Mouse (Mus musculus) olfactory bulb, adult 2 months (tissue): ENCODE measurements at regions not wholly inside any gene's neighbourhood (a gene's known extent, or its start where the extent isn't known, plus 50 kb on each side); places are given as distances from the start of the nearest gene placed in this dataset.
"Not testable (repeated sequence)": the region's sequence is repeated elsewhere in the genome, so short reads cannot be mapped to it uniquely, and the experiment has no call there.

Source experiments
- H3K27ac ChIP-seq: fragments of 200-500 bp; 2 replicates; pipeline ENCODE4 v1.5.1; 2012; ENCODE audit warnings: low read depth, low read length; ENCODE audit not compliant: insufficient read depth
- H3K4me1 ChIP-seq: fragments of 200-500 bp; 2 replicates; pipeline ENCODE4 v1.6.1; 2012; ENCODE audit warnings: low read length; ENCODE audit not compliant: control insufficient read depth, insufficient read depth
- H3K4me3 ChIP-seq: fragments of 200-500 bp; 2 replicates; pipeline ENCODE4 v1.5.1; 2012; ENCODE audit warnings: mild to moderate bottlenecking, low read depth, low read length, moderate library complexity; ENCODE audit not compliant: insufficient read depth
- CTCF ChIP-seq: fragments of 200-500 bp; IDR thresholded peaks from 2 replicates; pipeline ENCODE4 v1.5.1; 2012; ENCODE audit warnings: low read depth, mild to moderate bottlenecking, low read length, moderate library complexity; ENCODE audit not compliant: insufficient read depth
- POLR2A ChIP-seq: fragments of 200-500 bp; IDR thresholded peaks from 2 replicates; pipeline ENCODE4 v1.6.1; 2012; ENCODE audit warnings: mild to moderate bottlenecking, low read depth, low read length, moderate library complexity; ENCODE audit not compliant: insufficient read depth
- WGBS: fragments of 180-500 bp; shearing (Covaris S2); methylation state at CpG from one replicate; pipeline ENCODE4 v1.1.7; 2018; 5-methylcytosine and 5-hydroxymethylcytosine counted together

GRCm38 (mm10) chr8:8847579-8847978 lies 157.3 kb upstream of the Arglu1 start:
- TF ChIP-seq CTCF = no peak
- Histone ChIP-seq H3K4me3 (no peak overlapping the region), H3K4me1 (no peaks in the 10 kb centered on the region), H3K27ac (no peak overlapping the region)
- 90% methylated on average over 10 of the region's 10 CpGs for WGBS

GRCm38 (mm10) chr8:8842326-8842725 lies 152.0 kb upstream of the Arglu1 start:
- Histone ChIP-seq H3K4me1 (0 out of 2 replicates have a peak, but pooled peaks cover 2% of the 10 kb centered on the region), H3K4me3 (no peak overlapping the region), H3K27ac (no peak overlapping the region)
- 74% methylated on average over 2 of the region's 2 CpGs for WGBS
- TF ChIP-seq POLR2A (no peak), CTCF (no peak)

- 80% methylated on average over 11 of the region's 11 CpGs for WGBS
Measured at GRCm38 (mm10) chr8:8836166-8836565, 145.8 kb upstream of the Arglu1 start.

GRCm38 (mm10) chr8:8831306-8831705 lies 141.0 kb upstream of the Arglu1 start:
- 75% methylated on average over 6 of the region's 6 CpGs for WGBS
- TF ChIP-seq POLR2A = no peak
- H3K4me1 ChIP-seq = no peaks in the 10 kb centered on the region
- no peak overlapping the region for H3K4me3 ChIP-seq
- no peak overlapping the region for H3K27ac ChIP-seq

More at GRCm38 (mm10) chr8:8836166-8836565, 145.8 kb upstream of the Arglu1 start:
- not testable (repeated sequence) for H3K4me3 ChIP-seq, H3K4me1 ChIP-seq, H3K27ac ChIP-seq

- H3K27ac ChIP-seq = no peak overlapping the region
- whole genome bisulfite sequencing = 59% methylated on average over 14 of the region's 14 CpGs
- H3K4me3 ChIP-seq = no peak overlapping the region
- H3K4me1 ChIP-seq = no peaks in the 10 kb centered on the region
- TF ChIP-seq CTCF = no peak
- no peak for TF ChIP-seq POLR2A
Measured at GRCm38 (mm10) chr8:8829230-8829629, 138.9 kb upstream of the Arglu1 start.

- Histone ChIP-seq H3K4me3 (no peak overlapping the region), H3K4me1 (no peaks in the 10 kb centered on the region), H3K27ac (no peak overlapping the region)
- 91% methylated on average over 7 of the region's 7 CpGs for WGBS
- TF ChIP-seq CTCF = no peak
- TF ChIP-seq POLR2A = no peak
Measured at GRCm38 (mm10) chr8:8827555-8827954, 137.2 kb upstream of the Arglu1 start.

- Histone ChIP-seq H3K27ac (no peak overlapping the region), H3K4me3 (no peak overlapping the region), H3K4me1 (no peaks in the 10 kb centered on the region)
- WGBS = 64% methylated on average over 9 of the region's 9 CpGs
- TF ChIP-seq CTCF (no peak), POLR2A (no peak)
Measured at GRCm38 (mm10) chr8:8826801-8827200, 136.5 kb upstream of the Arglu1 start.

GRCm38 (mm10) chr8:8824886-8825285 lies 134.6 kb upstream of the Arglu1 start:
- TF ChIP-seq POLR2A (no peak), CTCF (no peak)
- no peaks in the 10 kb centered on the region for H3K4me1 ChIP-seq
- H3K4me3 ChIP-seq = no peak overlapping the region
- no peak overlapping the region for H3K27ac ChIP-seq
- 73% methylated on average over 5 of the region's 5 CpGs for WGBS

GRCm38 (mm10) chr8:8821119-8821518 lies 130.8 kb upstream of the Arglu1 start:
- no peaks in the 10 kb centered on the region for H3K4me1 ChIP-seq
- 31% methylated on average over 6 of the region's 6 CpGs for WGBS
- no peak for TF ChIP-seq CTCF
- no peak overlapping the region for H3K27ac ChIP-seq
- no peak overlapping the region for H3K4me3 ChIP-seq

GRCm38 (mm10) chr8:8820614-8821013 lies 130.3 kb upstream of the Arglu1 start:
- Histone ChIP-seq H3K4me3 (no peak overlapping the region), H3K27ac (no peak overlapping the region), H3K4me1 (no peaks in the 10 kb centered on the region)
- no peak for TF ChIP-seq CTCF
- TF ChIP-seq POLR2A = no peak
- 82% methylated on average over 6 of the region's 6 CpGs for WGBS
